Mouse (Mus musculus): ENCODE data around the gene Hoxc11. TPM values are rescaled to one million over a fixed set of nuclear protein-coding genes. Genes with fewer than 3 reads are reported as not detected.

Gene Hoxc11
- polyA plus RNA-seq, 1 experiment from 2014 or later = not detected

- H3K4me3 ChIP-seq = no peak overlapping the region
- no peak overlapping the region for H3K4me2 ChIP-seq
- peaks cover 5% of the 10 kb centered on the region; the same call in 1 of the 2 replicates for H3K4me1 ChIP-seq
- ATAC-seq (replicated peaks) = no peak
- no peak overlapping the region for H3K9ac ChIP-seq
- no peak overlapping the region for H3K27ac ChIP-seq
- no peaks in the 10 kb centered on the region for H3K36me3 ChIP-seq (replicated peaks)
- H3K27me3 ChIP-seq (replicated peaks) = peaks cover 95% of the 10 kb centered on the region
- no peaks in the 10 kb centered on the region for H3K9me3 ChIP-seq
- WGBS = under 1% methylated on average over 12 of the region's 12 CpGs
Measured at GRCm38 (mm10) chr15:102970740-102971139, 16.5 kb downstream of the Hoxc11 start.

GRCm38 (mm10) chr15:102972254-102972653 is 18.0 kb downstream of the Hoxc11 start:
- Histone ChIP-seq H3K4me1 (no peaks in the 10 kb centered on the region), H3K9ac (no peak overlapping the region), H3K9me3 (no peaks in the 10 kb centered on the region), H3K27ac (no peak overlapping the region), H3K4me3 (no peak overlapping the region), H3K4me2 (no peak overlapping the region), H3K36me3 (replicated peaks) (no peaks in the 10 kb centered on the region), H3K27me3 (replicated peaks) (peaks cover 92% of the 10 kb centered on the region)
- ATAC-seq (replicated peaks) = no peak
- 3% methylated on average over 21 of the region's 21 CpGs for WGBS

- Histone ChIP-seq H3K36me3 (replicated peaks) (no peaks in the 10 kb centered on the region), H3K9ac (no peak overlapping the region), H3K4me2 (no peak overlapping the region), H3K27me3 (replicated peaks) (peaks cover 92% of the 10 kb centered on the region), H3K4me1 (no peaks in the 10 kb centered on the region), H3K27ac (no peak overlapping the region), H3K4me3 (no peak overlapping the region), H3K9me3 (no peaks in the 10 kb centered on the region)
- WGBS = 3% methylated on average over 6 of the region's 6 CpGs
- no peak for ATAC-seq (replicated peaks)
Measured at GRCm38 (mm10) chr15:102972753-102973152, 18.5 kb downstream of the Hoxc11 start.

- no peak overlapping the region for H3K9ac ChIP-seq
- no peak overlapping the region for H3K4me3 ChIP-seq
- H3K27ac ChIP-seq = no peak overlapping the region
- no peaks in the 10 kb centered on the region for H3K36me3 ChIP-seq (replicated peaks)
- no peaks in the 10 kb centered on the region for H3K9me3 ChIP-seq
- H3K4me1 ChIP-seq = no peaks in the 10 kb centered on the region
- no peak for ATAC-seq (replicated peaks)
- 3% methylated on average over 7 of the region's 7 CpGs for WGBS
- H3K4me2 ChIP-seq = no peak overlapping the region
- H3K27me3 ChIP-seq (replicated peaks) = peaks cover 94% of the 10 kb centered on the region
Measured at GRCm38 (mm10) chr15:102975034-102975433, 20.8 kb downstream of the Hoxc11 start.

- Histone ChIP-seq H3K4me3 (no peak overlapping the region), H3K4me1 (no peaks in the 10 kb centered on the region), H3K4me2 (no peak overlapping the region), H3K9ac (no peak overlapping the region), H3K36me3 (replicated peaks) (no peaks in the 10 kb centered on the region), H3K9me3 (no peaks in the 10 kb centered on the region), H3K27me3 (replicated peaks) (peaks cover 93% of the 10 kb centered on the region), H3K27ac (no peak overlapping the region)
- under 1% methylated on average over 21 of the region's 21 CpGs for WGBS
- no peak for ATAC-seq (replicated peaks)
Measured at GRCm38 (mm10) chr15:102975688-102976111, 21.5 kb downstream of the Hoxc11 start.

GRCm38 (mm10) chr15:102976171-102976570 is 21.9 kb downstream of the Hoxc11 start, which contains the start of gene Hoxc9:
TSS of gene Hoxc9 (plus strand) at chr15:102976439.
- Histone ChIP-seq H3K36me3 (replicated peaks) (no peaks in the 10 kb centered on the region), H3K9ac (no peak within 1 kb of the TSS), H3K9me3 (no peaks in the 10 kb centered on the region), H3K4me1 (0 out of 2 replicates have a peak, but pooled peaks cover under 1% of the 10 kb centered on the region), H3K4me2 (no peak within 1 kb of the TSS), H3K27me3 (replicated peaks) (peaks cover 93% of the 10 kb centered on the region), H3K4me3 (no peak within 1 kb of the TSS), H3K27ac (no peak within 1 kb of the TSS)
- ATAC-seq (replicated peaks) = no peak
- WGBS = under 1% methylated on average over 20 of the region's 20 CpGs

GRCm38 (mm10) chr15:102976631-102977422 is 22.6 kb downstream of the Hoxc11 start:
- Histone ChIP-seq H3K27me3 (replicated peaks) (peaks cover 94% of the 10 kb centered on the region), H3K4me2 (no peak overlapping the region), H3K4me1 (peaks cover 7% of the 10 kb centered on the region), H3K4me3 (no peak overlapping the region), H3K36me3 (replicated peaks) (no peaks in the 10 kb centered on the region), H3K27ac (no peak overlapping the region), H3K9me3 (no peaks in the 10 kb centered on the region), H3K9ac (no peak overlapping the region)
- ATAC-seq (replicated peaks) = no peak
- under 1% methylated on average over 37 of the region's 37 CpGs for WGBS

- Histone ChIP-seq H3K36me3 (replicated peaks) (no peaks in the 10 kb centered on the region), H3K4me3 (no peak overlapping the region), H3K4me2 (no peak overlapping the region), H3K27me3 (replicated peaks) (peaks cover 94% of the 10 kb centered on the region), H3K4me1 (peaks cover 10% of the 10 kb centered on the region), H3K27ac (no peak overlapping the region), H3K9me3 (no peaks in the 10 kb centered on the region), H3K9ac (no peak overlapping the region)
- no peak for ATAC-seq (replicated peaks)
- WGBS = 2% methylated on average over 16 of the region's 16 CpGs
Measured at GRCm38 (mm10) chr15:102977423-102977974, 23.3 kb downstream of the Hoxc11 start.

GRCm38 (mm10) chr15:102978615-102979515 is 24.6 kb downstream of the Hoxc11 start:
- 2% methylated on average over 13 of the region's 13 CpGs for WGBS
- Histone ChIP-seq H3K27ac (no peak overlapping the region), H3K4me2 (no peak overlapping the region)

GRCm38 (mm10) chr15:102979936-102980335 is 25.7 kb downstream of the Hoxc11 start:
- peaks cover 92% of the 10 kb centered on the region for H3K27me3 ChIP-seq (replicated peaks)
- WGBS = 0% methylated on average over 1 of the region's 1 CpGs
- peaks cover 10% of the 10 kb centered on the region for H3K4me1 ChIP-seq
- H3K4me2 ChIP-seq = no peak overlapping the region
- no peak overlapping the region for H3K4me3 ChIP-seq
- no peaks in the 10 kb centered on the region for H3K36me3 ChIP-seq (replicated peaks)
- no peak overlapping the region for H3K27ac ChIP-seq
- H3K9me3 ChIP-seq = no peaks in the 10 kb centered on the region
- ATAC-seq (replicated peaks) = no peak
- H3K9ac ChIP-seq = no peak overlapping the region

More at GRCm38 (mm10) chr15:102978615-102979515, 24.6 kb downstream of the Hoxc11 start:
- peaks cover 10% of the 10 kb centered on the region for H3K4me1 ChIP-seq
- H3K4me3 ChIP-seq = no peak overlapping the region
- H3K9ac ChIP-seq = no peak overlapping the region
- no peaks in the 10 kb centered on the region for H3K36me3 ChIP-seq (replicated peaks)
- no peaks in the 10 kb centered on the region for H3K9me3 ChIP-seq
- no peak for ATAC-seq (replicated peaks)
- H3K27me3 ChIP-seq (replicated peaks) = peaks cover 93% of the 10 kb centered on the region

GRCm38 (mm10) chr15:102980352-102980751 is 26.1 kb downstream of the Hoxc11 start:
- Histone ChIP-seq H3K4me2 (no peak overlapping the region), H3K4me3 (no peak overlapping the region), H3K27ac (no peak overlapping the region), H3K9ac (no peak overlapping the region), H3K9me3 (no peaks in the 10 kb centered on the region), H3K4me1 (peaks cover 10% of the 10 kb centered on the region), H3K36me3 (replicated peaks) (no peaks in the 10 kb centered on the region), H3K27me3 (replicated peaks) (peaks cover 92% of the 10 kb centered on the region)
- 3% methylated on average over 11 of the region's 11 CpGs for WGBS
- no peak for ATAC-seq (replicated peaks)

GRCm38 (mm10) chr15:102980912-102981311 is 26.7 kb downstream of the Hoxc11 start:
- WGBS = 0% methylated on average over 14 of the region's 14 CpGs
- ATAC-seq (replicated peaks) = no peak

More at GRCm38 (mm10) chr15:102980912-102981311, 26.7 kb downstream of the Hoxc11 start:
- Histone ChIP-seq H3K4me3 (no peak overlapping the region), H3K9ac (no peak overlapping the region), H3K9me3 (no peaks in the 10 kb centered on the region), H3K27me3 (replicated peaks) (peaks cover 92% of the 10 kb centered on the region), H3K4me2 (peak overlapping the region; percentile 29; the same call in 1 of the 2 replicates), H3K27ac (no peak overlapping the region), H3K4me1 (peaks cover 10% of the 10 kb centered on the region), H3K36me3 (replicated peaks) (no peaks in the 10 kb centered on the region)
